Mouse (Mus musculus): Measurements from ENCODE around the gene Epha7. TPM values are rescaled to one million over a fixed set of nuclear protein-coding genes. Genes with fewer than 3 reads are reported as not detected.

The Epha7 gene
- total and polyA plus RNA-seq, 3 experiments: not detected

DNA sequence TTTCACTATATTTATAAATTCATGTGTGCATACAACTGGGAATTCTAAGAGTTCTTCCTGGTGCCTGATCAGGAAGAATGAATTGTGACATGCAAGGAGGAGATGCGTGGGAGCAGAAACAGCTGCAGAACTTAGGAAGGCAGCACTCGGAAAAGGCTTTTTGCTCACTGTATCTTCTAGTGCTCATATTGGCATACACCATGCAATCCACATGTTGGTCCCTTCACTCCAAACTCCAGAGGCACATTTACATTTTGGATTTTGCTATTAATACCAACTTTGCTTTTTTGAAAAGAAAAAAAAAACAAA, 186.3 kb downstream of the Epha7 start:
- no peak overlapping the region for H3K4me3 ChIP-seq (replicated peaks in 1 of 3; ENCODE audit: low read depth in 2 of 3, low read length in 2 of 3, poor library complexity in 1 of 3)
- no peak for DNase-seq (ENCODE audit: extremely low read depth)
- H3K9me3 ChIP-seq (replicated peaks; ENCODE audit: low read length): peaks cover 42% of the 10 kb centered on the region
- no peak overlapping the region for H3K4me2 ChIP-seq (ENCODE audit: insufficient read depth, low read depth, poor library complexity, severe bottlenecking)
- no peaks in the 10 kb centered on the region for H3K27me3 ChIP-seq (replicated peaks)
- in situ Hi-C loops (cut with MboI; ENCODE audit: low pct_ligation_motif_present, low pct_unique_long_range_greater_than_20kb, low sequenced_read_pairs): no loop called here
- TF ChIP-seq NRF1 (IDR thresholded peaks at IDR 0.05; ENCODE audit: low read depth, low read length) (no peak), ZKSCAN1 (IDR thresholded peaks at IDR 0.05; ENCODE audit: borderline replicate concordance, low read depth, low read length) (no peak), MEF2A (IDR thresholded peaks at IDR 0.05; ENCODE audit: borderline replicate concordance, low read depth, low read length) (no peak), UBTF (IDR thresholded peaks at IDR 0.05; ENCODE audit: low read depth, low read length) (no peak), KAT2A (IDR thresholded peaks at IDR 0.05; ENCODE audit: insufficient replicate concordance, low read length) (no peak), TCF12 (IDR thresholded peaks at IDR 0.05; ENCODE audit: low read depth, low read length) (no peak), USF2 (conservative IDR thresholded peaks at IDR 0.05; ENCODE audit: low read depth, low read length) (no peak), POLR2AphosphoS2 (IDR thresholded peaks at IDR 0.05; ENCODE audit: low read depth, low read length) (no peak), PAX5 (IDR thresholded peaks at IDR 0.05; ENCODE audit: low read length) (no peak), JUND (conservative IDR thresholded peaks at IDR 0.05; ENCODE audit: low read depth, low read length) (no peak), MAZ (IDR thresholded peaks at IDR 0.05; ENCODE audit: low read depth, low read length) (no peak), MAFK (IDR thresholded peaks at IDR 0.05; ENCODE audit: insufficient replicate concordance, low read length) (no peak)
- no peak overlapping the region for H3K9ac ChIP-seq (ENCODE audit: insufficient read depth, low read depth)
- H3K4me1 ChIP-seq (ENCODE audit: control insufficient read depth in 1 of 2, insufficient read depth in 2 of 2): no peaks in the 10 kb centered on the region
- H3K27ac ChIP-seq (ENCODE audit: insufficient read depth, low read depth): no peak overlapping the region
- dilution Hi-C loops (cut with MboI; ENCODE audit: extremely low pct_ligation_motif_present, extremely low pct_unique_long_range_greater_than_20kb, low sequenced_read_pairs): no loop called here
- H3K36me3 ChIP-seq (replicated peaks in 1 of 2; ENCODE audit: control insufficient read depth in 1 of 2, insufficient read depth in 1 of 2, low read length in 1 of 2): no peaks in the 10 kb centered on the region
- H3K79me2 ChIP-seq (replicated peaks; ENCODE audit: control insufficient read depth, extremely low read depth, insufficient read depth, poor library complexity, severe bottlenecking): no peaks in the 10 kb centered on the region

DNA sequence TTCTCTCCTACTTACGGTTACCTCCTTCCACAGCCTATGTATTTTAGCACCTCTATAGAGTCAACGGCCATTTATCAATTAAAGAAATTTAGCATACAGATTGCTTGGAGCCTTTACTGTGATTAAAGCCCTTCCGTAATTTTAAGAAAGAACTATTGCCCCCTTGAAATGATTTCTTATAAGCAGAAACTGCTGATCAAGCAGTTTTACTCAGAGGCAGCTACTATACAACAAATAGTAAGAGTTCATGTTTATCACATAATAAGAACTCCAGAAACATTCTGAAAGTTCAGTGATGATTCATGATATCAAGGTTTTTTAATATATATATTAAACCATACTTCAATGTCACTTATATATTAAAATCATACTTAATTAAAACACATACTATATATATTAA, 197.4 kb downstream of the Epha7 start:
- H3K4me1 ChIP-seq (ENCODE audit: control insufficient read depth in 1 of 2, insufficient read depth in 2 of 2): no peaks in the 10 kb centered on the region
- H3K4me3 ChIP-seq (replicated peaks in 1 of 3; ENCODE audit: low read depth in 2 of 3, low read length in 2 of 3, poor library complexity in 1 of 3): no peak overlapping the region
- in situ Hi-C loops (cut with MboI; ENCODE audit: low pct_ligation_motif_present, low pct_unique_long_range_greater_than_20kb, low sequenced_read_pairs) (no loop called here), dilution Hi-C loops (cut with MboI; ENCODE audit: extremely low pct_ligation_motif_present, extremely low pct_unique_long_range_greater_than_20kb, low sequenced_read_pairs) (no loop called here)
- peaks cover 8% of the 10 kb centered on the region for H3K9me3 ChIP-seq (replicated peaks; ENCODE audit: low read length)
- no peak overlapping the region for H3K4me2 ChIP-seq (ENCODE audit: insufficient read depth, low read depth, poor library complexity, severe bottlenecking)
- no peak overlapping the region for H3K27ac ChIP-seq (ENCODE audit: insufficient read depth, low read depth)
- no peak for DNase-seq (ENCODE audit: extremely low read depth)
- H3K27me3 ChIP-seq (replicated peaks): no peaks in the 10 kb centered on the region
- H3K9ac ChIP-seq (ENCODE audit: insufficient read depth, low read depth): no peak overlapping the region
- peak; percentile 66 for TF ChIP-seq MAFK (IDR thresholded peaks at IDR 0.05; ENCODE audit: insufficient replicate concordance, low read length)
- TF ChIP-seq ZNF384 (IDR thresholded peaks at IDR 0.05; ENCODE audit: low read depth, low read length): no peak
- no peak for TF ChIP-seq KAT2A (IDR thresholded peaks at IDR 0.05; ENCODE audit: insufficient replicate concordance, low read length)
- TF ChIP-seq CHD1 (IDR thresholded peaks at IDR 0.05; ENCODE audit: low read depth, low read length): no peak
- TF ChIP-seq CHD2 (IDR thresholded peaks at IDR 0.05; ENCODE audit: low read length): no peak
- TF ChIP-seq MAZ (IDR thresholded peaks at IDR 0.05; ENCODE audit: low read depth, low read length): no peak
- H3K36me3 ChIP-seq (replicated peaks in 1 of 2; ENCODE audit: control insufficient read depth in 1 of 2, insufficient read depth in 1 of 2, low read length in 1 of 2): no peaks in the 10 kb centered on the region
- H3K79me2 ChIP-seq (replicated peaks; ENCODE audit: control insufficient read depth, extremely low read depth, insufficient read depth, poor library complexity, severe bottlenecking): no peaks in the 10 kb centered on the region

Measured in CH12.LX (cell line).